Mouse (Mus musculus) embryonic facial prominence, embryonic 15.5 days (tissue): ENCODE data around the gene Crispld2. TPM values are rescaled to one million over a fixed set of nuclear protein-coding genes. Genes with fewer than 3 reads are reported as not detected.

Experiments
- ATAC-seq: fragments of 200-750 bp; cut with Nextera tagmentation; 2 replicates; pipeline ENCODE4 v1.8.0; 2017; ENCODE audit warnings: low read depth, moderate TSS enrichment; ENCODE audit not compliant: insufficient number of reproducible peaks, low FRiP score, low TSS enrichment
- H3K27ac ChIP-seq: fragments of 300-500 bp; sonication (generic); replicated peaks from 2 replicates; pipeline ENCODE4 v1.5.1; 2015; ENCODE audit warnings: mild to moderate bottlenecking, inconsistent platforms
- H3K27me3 ChIP-seq: fragments of 300-500 bp; sonication (generic); 2 replicates; pipeline ENCODE4 v1.6.1; 2015; ENCODE audit warnings: inconsistent platforms
- H3K36me3 ChIP-seq: fragments of 300-500 bp; sonication (generic); 2 replicates; pipeline ENCODE4 v1.6.1; 2015; ENCODE audit warnings: mild to moderate bottlenecking, inconsistent platforms
- H3K4me1 ChIP-seq: fragments of 300-500 bp; sonication (generic); 2 replicates; pipeline ENCODE4 v1.6.1; 2015; ENCODE audit warnings: inconsistent platforms
- H3K4me2 ChIP-seq: fragments of 300-500 bp; sonication (generic); replicated peaks from 2 replicates; pipeline ENCODE4 v1.6.1; 2015; ENCODE audit warnings: mild to moderate bottlenecking, inconsistent platforms
- H3K4me3 ChIP-seq: fragments of 300-500 bp; sonication (generic); replicated peaks from 2 replicates; pipeline ENCODE4 v1.5.1; 2015; ENCODE audit warnings: mild to moderate bottlenecking, inconsistent platforms
- H3K9ac ChIP-seq: fragments of 300-500 bp; sonication (generic); 2 replicates; pipeline ENCODE4 v1.6.1; 2015; ENCODE audit warnings: inconsistent platforms
- H3K9me3 ChIP-seq: fragments of 300-500 bp; sonication (generic); replicated peaks from 2 replicates; pipeline ENCODE4 v1.6.1; 2016; ENCODE audit warnings: inconsistent platforms
- WGBS: fragments of 180-500 bp; shearing (Covaris S2); methylation state at CpG from one replicate; pipeline ENCODE4 v1.1.7; 2015; 5-methylcytosine and 5-hydroxymethylcytosine counted together
- polyA plus RNA-seq: library from polyadenylated mRNA; unstranded; fragments of >200 nt; fragmentation: Nextera tagmentation; extraction: Ambion mirVana; gene quantifications from 2 replicates; pipeline ENCODE4 v1.2.1, GENCODE M21; 2015

The Crispld2 gene
- polyA plus RNA-seq, 1 experiment from 2014 or later = 13.1 TPM

DNA sequence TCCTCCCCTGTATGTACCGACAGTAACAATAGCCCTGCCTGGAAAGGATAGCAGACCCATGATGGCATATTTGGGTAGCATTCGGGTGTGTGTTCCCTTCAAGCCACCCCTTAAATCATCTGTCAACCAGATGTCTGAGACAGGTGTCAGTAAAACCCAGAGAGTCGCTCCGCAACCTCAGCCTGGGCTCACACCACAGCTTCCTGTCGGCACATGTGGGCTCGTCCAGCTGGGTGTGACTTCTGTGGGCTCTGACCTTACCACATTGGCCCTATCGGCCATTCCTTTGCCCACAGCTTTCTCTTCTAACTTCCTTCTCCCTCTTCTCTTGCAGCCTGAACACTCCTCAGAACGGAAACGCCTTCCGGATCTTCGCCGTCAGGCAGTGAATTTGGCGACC, 57.7 kb downstream of the Crispld2 start:
- Histone ChIP-seq H3K4me2 (no peak overlapping the region), H3K9me3 (no peaks in the 10 kb centered on the region), H3K36me3 (no peaks in the 10 kb centered on the region), H3K9ac (no peak overlapping the region), H3K4me3 (no peak overlapping the region), H3K27ac (no peak overlapping the region), H3K4me1 (peaks cover 40% of the 10 kb centered on the region), H3K27me3 (no peaks in the 10 kb centered on the region)
- 53% methylated on average over 13 of the region's 13 CpGs for WGBS
- no peak for ATAC-seq

DNA sequence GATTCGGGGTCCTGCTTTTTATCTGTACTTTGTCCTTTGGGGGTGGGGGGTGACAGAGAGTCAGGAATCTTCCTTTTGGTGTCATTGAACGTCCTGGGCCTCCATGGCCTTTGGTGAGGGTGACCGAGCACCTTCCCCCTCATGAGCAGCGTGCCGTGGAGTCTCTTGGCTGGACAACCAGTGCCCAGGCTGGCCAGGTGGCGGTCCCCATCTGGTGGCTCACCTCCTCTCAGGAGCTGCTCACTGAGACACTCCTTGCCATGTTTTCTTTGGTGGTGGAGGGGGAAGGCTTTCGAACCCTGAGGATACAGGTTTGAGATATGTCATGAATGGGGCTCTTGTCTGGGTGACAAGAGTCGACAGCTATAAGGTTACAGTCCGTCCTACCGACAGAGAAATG, 58.1 kb downstream of the Crispld2 start:
- Histone ChIP-seq H3K4me1 (peaks cover 40% of the 10 kb centered on the region), H3K9ac (no peak overlapping the region), H3K9me3 (no peaks in the 10 kb centered on the region), H3K36me3 (no peaks in the 10 kb centered on the region), H3K27ac (no peak overlapping the region), H3K4me2 (no peak overlapping the region), H3K27me3 (no peaks in the 10 kb centered on the region), H3K4me3 (no peak overlapping the region)
- ATAC-seq = no peak
- WGBS = 60% methylated on average over 10 of the region's 10 CpGs

DNA sequence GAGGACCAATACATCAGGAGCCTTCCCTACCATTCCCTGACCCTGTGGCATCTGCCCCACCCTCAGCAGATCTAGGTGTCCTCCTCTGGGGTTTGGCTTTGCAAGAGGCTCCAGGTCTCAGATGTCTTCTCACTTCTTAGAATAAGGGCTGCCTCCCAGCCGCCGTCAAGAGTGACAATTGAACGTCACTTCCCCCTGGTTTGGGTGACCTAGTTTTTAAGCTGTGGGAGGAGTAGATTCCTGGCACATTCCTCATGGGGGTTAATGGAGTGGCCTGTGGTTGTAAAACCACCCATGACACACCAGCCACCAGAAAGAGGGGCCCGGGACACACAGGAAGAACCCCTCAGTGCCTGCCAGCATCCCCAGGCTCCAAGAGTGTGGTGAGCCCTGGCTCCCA, 58.8 kb downstream of the Crispld2 start:
- no peak overlapping the region for H3K9ac ChIP-seq

DNA sequence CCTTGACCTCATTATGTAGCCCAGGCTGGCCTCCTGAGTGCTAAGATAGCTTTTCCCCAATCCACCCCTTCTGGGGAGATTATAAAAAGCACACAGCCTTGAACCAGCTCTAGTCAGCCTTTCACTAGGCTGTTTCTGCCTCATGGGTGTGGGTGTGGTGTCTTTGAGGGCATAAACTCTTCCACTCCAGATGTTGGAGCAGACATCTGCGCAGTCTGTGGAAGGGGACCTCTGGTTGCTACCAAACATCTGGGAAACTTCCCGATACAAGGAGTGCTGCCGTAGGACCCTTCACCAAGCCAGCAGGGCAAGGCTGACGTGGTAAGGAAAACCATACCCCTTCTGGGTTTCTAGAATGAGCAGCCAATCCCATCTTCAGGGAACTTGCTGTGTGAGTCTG, 59.7 kb downstream of the Crispld2 start:
- no peak overlapping the region for H3K4me3 ChIP-seq
- H3K27ac ChIP-seq = peak overlapping the region; percentile 45; the same call in 1 of the 2 replicates
- peaks cover 25% of the 10 kb centered on the region for H3K4me1 ChIP-seq
- no peak for ATAC-seq
- H3K27me3 ChIP-seq = no peaks in the 10 kb centered on the region
- no peak overlapping the region for H3K9ac ChIP-seq
- no peak overlapping the region for H3K4me2 ChIP-seq
- no peaks in the 10 kb centered on the region for H3K9me3 ChIP-seq
- H3K36me3 ChIP-seq = no peaks in the 10 kb centered on the region
- 43% methylated on average over 4 of the region's 4 CpGs for WGBS

More for the DNA sequence above, 58.8 kb downstream of the Crispld2 start:
- Histone ChIP-seq H3K9me3 (no peaks in the 10 kb centered on the region), H3K27ac (0 out of 2 replicates have a peak overlapping the region, but pooled peaks have one; percentile 23), H3K36me3 (no peaks in the 10 kb centered on the region), H3K4me1 (peaks cover 34% of the 10 kb centered on the region), H3K4me3 (no peak overlapping the region), H3K4me2 (no peak overlapping the region), H3K27me3 (no peaks in the 10 kb centered on the region)
- 35% methylated on average over 4 of the region's 4 CpGs for WGBS
- ATAC-seq = no peak

DNA sequence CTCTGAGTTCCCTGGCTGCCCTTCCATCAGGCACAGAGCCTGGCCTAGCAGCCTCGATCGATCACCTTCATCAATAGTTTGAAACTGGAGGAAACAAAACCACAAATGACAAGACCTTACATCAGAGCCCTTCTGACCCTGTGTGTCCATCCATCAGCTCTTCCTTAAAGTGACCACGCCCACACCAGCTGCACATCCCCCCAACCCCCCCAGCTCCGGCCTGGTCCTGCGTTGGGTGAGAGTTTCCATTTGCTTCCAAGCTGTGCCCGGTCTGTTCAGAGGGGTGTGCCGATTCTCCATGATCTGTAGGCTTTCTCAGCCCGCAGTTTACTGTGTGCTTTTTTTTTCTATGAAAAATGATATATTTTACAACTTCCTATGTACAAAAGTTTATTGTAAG, 60.1 kb downstream of the Crispld2 start:
- H3K4me2 ChIP-seq = no peak overlapping the region
- H3K36me3 ChIP-seq = no peaks in the 10 kb centered on the region
- H3K4me3 ChIP-seq = no peak overlapping the region
- no peak for ATAC-seq
- peaks cover 24% of the 10 kb centered on the region for H3K4me1 ChIP-seq
- peak overlapping the region; percentile 45; the same call in 1 of the 2 replicates for H3K27ac ChIP-seq
- no peaks in the 10 kb centered on the region for H3K9me3 ChIP-seq
- no peak overlapping the region for H3K9ac ChIP-seq
- WGBS = 69% methylated on average over 8 of the region's 8 CpGs
- no peaks in the 10 kb centered on the region for H3K27me3 ChIP-seq

DNA sequence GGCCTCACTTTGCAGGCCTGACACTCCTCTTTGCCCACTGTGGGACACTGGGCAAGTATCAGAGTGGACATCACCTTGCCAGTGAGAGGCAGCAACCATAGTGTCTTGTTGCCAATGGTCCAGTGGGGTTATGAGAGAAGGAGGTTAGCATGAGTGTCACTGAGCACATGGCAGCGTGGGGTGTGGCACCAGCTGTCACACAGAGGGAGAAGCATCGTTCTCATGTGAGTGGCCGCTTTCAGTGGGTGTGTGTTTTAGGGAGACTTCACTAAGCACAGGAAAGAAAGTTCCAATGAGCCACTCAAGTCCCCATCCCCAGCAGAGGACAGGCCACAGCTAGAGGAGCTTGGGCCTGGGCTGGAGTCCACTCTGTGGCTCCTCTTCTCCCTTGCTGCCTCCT, 62.6 kb downstream of the Crispld2 start:
- H3K27me3 ChIP-seq = no peaks in the 10 kb centered on the region

DNA sequence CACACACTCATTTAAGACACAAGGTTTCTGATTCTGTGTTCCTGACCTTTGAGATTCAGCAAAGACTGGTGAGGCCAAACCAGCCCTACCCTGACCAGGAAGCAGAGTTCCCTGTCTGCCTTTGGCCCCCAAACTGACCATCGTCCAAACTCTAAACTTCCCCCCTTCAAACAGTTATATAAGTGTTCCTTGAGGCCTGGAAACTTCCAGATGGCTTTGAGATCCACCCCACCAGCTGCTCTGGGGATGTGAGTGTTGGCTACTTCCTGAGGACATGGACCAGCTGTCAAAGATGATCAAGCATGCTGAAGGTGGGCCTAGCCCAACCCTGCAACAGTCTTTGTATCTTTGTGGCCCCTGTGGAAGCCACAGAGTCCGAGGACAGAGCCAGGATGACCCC, 64.8 kb downstream of the Crispld2 start:
- Histone ChIP-seq H3K27me3 (no peaks in the 10 kb centered on the region), H3K4me3 (no peak overlapping the region), H3K4me1 (peaks cover 8% of the 10 kb centered on the region), H3K27ac (no peak overlapping the region), H3K4me2 (no peak overlapping the region), H3K36me3 (no peaks in the 10 kb centered on the region), H3K9me3 (no peaks in the 10 kb centered on the region), H3K9ac (no peak overlapping the region)
- no peak for ATAC-seq
- WGBS = 53% methylated on average over 2 of the region's 2 CpGs

More for the DNA sequence above, 62.6 kb downstream of the Crispld2 start:
- no peak overlapping the region for H3K27ac ChIP-seq
- H3K4me2 ChIP-seq = no peak overlapping the region
- H3K36me3 ChIP-seq = no peaks in the 10 kb centered on the region
- 84% methylated on average over 3 of the region's 3 CpGs for WGBS
- no peak overlapping the region for H3K9ac ChIP-seq
- no peak for ATAC-seq
- H3K4me1 ChIP-seq = peaks cover 24% of the 10 kb centered on the region
- no peak overlapping the region for H3K4me3 ChIP-seq
- H3K9me3 ChIP-seq = no peaks in the 10 kb centered on the region

DNA sequence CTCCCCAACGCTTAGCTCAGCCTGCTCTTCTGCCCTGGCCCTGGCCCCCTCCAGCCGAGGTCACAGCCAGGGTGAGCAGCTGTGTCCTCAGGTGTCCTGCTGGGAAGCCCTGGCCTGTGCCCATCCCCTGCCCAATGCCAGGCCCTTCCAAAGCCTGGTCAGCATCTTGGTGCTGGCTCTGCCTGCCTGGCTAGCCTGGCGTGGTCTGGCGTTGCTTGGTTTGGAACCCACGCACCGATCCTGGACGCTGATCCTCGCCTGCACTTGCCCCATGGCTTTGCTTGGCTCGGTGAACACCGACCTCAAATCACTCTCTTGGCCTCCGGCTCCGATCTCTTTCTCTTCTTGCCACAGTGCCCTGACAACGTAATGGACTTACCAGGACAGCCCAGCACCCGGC, 70.5 kb downstream of the Crispld2 start:
- H3K4me1 ChIP-seq = peaks cover 7% of the 10 kb centered on the region; the same call in 1 of the 2 replicates
- ATAC-seq = no peak
- no peaks in the 10 kb centered on the region for H3K27me3 ChIP-seq
- no peak overlapping the region for H3K27ac ChIP-seq
- no peak overlapping the region for H3K4me3 ChIP-seq
- 88% methylated on average over 14 of the region's 14 CpGs for WGBS
- H3K36me3 ChIP-seq = no peaks in the 10 kb centered on the region
- H3K4me2 ChIP-seq = no peak overlapping the region
- no peaks in the 10 kb centered on the region for H3K9me3 ChIP-seq
- no peak overlapping the region for H3K9ac ChIP-seq

DNA sequence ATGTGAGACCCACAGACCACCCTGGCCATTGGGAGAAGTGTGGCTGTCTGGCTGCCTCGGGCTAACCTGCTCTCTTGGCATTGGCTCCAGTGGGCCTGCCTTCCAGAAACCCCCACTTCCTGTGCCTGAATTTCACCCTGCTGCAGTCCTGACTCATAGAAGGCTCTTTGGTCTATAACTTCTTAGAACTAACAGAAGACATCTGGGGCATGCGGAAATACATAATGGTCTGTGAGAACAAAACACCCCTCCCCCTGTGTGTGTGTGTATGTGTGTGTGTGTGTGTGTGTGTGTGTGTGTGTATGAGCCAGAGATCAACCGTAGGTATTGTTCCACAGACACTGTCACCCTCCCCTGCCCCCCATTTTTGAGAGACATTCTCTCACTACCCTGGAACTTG, 71.1 kb downstream of the Crispld2 start:
- no peak for ATAC-seq
- Histone ChIP-seq H3K36me3 (no peaks in the 10 kb centered on the region), H3K27ac (no peak overlapping the region), H3K4me1 (peaks cover 12% of the 10 kb centered on the region; the same call in 1 of the 2 replicates), H3K9ac (no peak overlapping the region), H3K4me2 (no peak overlapping the region), H3K27me3 (no peaks in the 10 kb centered on the region), H3K9me3 (no peaks in the 10 kb centered on the region), H3K4me3 (no peak overlapping the region)
- WGBS = 50% methylated on average over 3 of the region's 3 CpGs

DNA sequence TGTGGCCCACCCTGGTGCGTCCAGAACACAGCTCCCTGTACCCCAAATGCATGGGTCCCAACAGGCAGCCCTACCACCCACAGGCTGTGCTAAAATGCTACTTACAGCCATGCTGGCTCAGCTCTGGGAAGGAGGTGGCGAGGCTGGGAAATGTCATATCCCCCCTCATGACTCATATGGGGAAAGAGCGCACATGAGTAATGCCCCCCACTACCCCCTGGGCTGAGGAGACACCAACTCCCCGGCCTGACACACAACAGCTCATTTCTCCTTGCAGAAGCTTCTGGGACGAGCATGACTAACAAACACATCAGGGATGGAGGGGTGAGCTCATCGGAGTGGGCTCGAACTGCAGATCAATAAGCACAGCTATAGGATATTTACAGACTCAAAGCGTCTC, 73.4 kb downstream of the Crispld2 start:
- WGBS = 89% methylated on average over 8 of the region's 8 CpGs
- Histone ChIP-seq H3K4me2 (no peak overlapping the region), H3K4me3 (no peak overlapping the region), H3K9ac (no peak overlapping the region), H3K27ac (no peak overlapping the region), H3K27me3 (no peaks in the 10 kb centered on the region), H3K9me3 (no peaks in the 10 kb centered on the region), H3K36me3 (no peaks in the 10 kb centered on the region), H3K4me1 (peaks cover 13% of the 10 kb centered on the region; the same call in 1 of the 2 replicates)
- ATAC-seq = no peak

DNA sequence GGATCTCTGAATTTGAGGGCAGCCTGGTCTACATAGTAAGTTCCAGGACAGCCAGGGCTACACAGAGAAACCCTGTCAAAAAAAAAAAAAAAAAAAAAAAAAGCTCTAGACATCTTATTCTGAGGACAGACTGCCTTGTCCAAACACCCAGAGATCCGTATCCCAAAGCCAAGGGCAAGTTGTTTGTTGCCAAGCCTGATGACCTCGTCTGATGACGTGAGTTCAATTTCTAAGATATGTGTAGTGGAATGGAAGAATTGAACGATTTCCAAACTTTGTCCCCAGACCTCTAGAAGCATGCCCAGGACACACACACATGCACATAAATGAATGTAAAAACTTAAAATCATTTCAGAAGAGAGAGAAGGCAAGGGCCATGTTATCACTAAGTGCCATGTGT, 74.0 kb downstream of the Crispld2 start:
- 92% methylated on average over 4 of the region's 4 CpGs for WGBS
- H3K27me3 ChIP-seq = no peaks in the 10 kb centered on the region
- H3K9me3 ChIP-seq = no peaks in the 10 kb centered on the region
- H3K9ac ChIP-seq = no peak overlapping the region
- H3K4me1 ChIP-seq = peaks cover 13% of the 10 kb centered on the region; the same call in 1 of the 2 replicates
- H3K4me3 ChIP-seq = no peak overlapping the region
- H3K27ac ChIP-seq = no peak overlapping the region
- H3K4me2 ChIP-seq = no peak overlapping the region
- no peaks in the 10 kb centered on the region for H3K36me3 ChIP-seq
- no peak for ATAC-seq

DNA sequence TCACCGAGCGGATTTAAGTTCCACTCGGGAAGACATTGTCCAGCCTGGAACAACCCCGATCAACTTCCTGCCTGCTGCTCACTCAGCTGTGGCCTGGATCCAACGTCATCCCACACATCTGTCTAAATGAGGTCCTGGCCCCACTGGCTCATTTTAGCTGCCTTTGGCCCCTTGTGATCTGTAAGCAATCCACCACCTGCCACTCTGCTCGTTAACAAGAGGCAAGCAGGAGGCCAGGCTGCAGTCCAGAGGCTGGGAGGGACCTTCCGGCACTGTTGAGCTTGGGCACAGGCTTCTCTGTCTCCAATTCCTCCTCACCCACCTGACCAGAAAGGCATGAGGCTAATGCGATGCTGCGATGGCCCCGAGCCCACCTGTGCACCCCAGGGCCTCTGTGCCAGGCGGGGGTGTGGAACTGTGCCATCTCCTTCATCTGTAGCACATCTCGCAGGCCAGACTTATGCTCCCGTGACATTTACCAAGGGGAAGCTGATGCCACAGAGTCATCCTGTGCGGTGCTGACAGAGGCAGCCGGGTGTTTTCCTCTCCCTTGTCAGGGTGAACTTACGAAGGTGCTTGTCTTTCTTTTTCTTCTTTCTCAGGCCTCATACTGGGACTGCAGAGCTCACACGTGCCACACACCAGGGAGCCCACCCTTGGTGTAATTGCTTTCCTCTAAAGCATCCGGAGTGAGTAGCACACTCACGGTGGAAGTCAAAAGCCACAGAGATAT, 75.9 kb downstream of the Crispld2 start:
- WGBS = 48% methylated on average over 19 of the region's 19 CpGs
- no peaks in the 10 kb centered on the region for H3K27me3 ChIP-seq
- no peak for ATAC-seq

More for the DNA sequence above, 75.9 kb downstream of the Crispld2 start:
- H3K9ac ChIP-seq = no peak overlapping the region
- no peak overlapping the region for H3K4me2 ChIP-seq
- H3K4me3 ChIP-seq = no peak overlapping the region
- no peaks in the 10 kb centered on the region for H3K36me3 ChIP-seq
- no peak overlapping the region for H3K27ac ChIP-seq
- H3K9me3 ChIP-seq = no peaks in the 10 kb centered on the region
- H3K4me1 ChIP-seq = peaks cover 30% of the 10 kb centered on the region
